1 mouse cellular context compared by ENCODE assay signal in the genomic region with DNA sequence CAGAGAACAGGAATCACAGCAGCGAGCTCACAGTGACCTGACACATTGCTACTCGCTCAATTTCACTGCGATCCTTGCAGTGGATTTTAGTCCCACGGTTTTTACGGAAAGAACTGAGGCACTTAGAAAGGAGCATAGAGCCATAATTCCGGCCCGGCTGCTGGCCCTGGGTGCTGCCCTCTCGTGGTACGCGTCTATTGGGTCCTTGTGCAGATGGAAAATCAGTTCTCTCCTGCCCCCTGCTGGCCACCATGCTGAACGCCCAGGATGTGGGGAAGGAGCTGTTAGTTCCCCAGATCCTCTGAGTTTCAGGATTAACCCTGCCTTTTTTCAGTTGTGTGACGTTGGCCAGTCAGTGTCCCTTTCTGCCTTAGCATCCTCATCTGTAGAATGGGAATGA.
TF ChIP-seq lines count a peak whose summit lies in the region.

No protein-coding gene starts in this region.

TF ChIP-seq in CH12.LX, 34 proteins besides CTCF, POLR2A, EP300 and RAD21:
- TF ChIP-seq MXI1 (IDR thresholded peaks at IDR 0.05; ENCODE audit: low read depth, low read length) (0 out of 2 replicates have a peak, but pooled peaks have one; percentile 21), SIN3A (IDR thresholded peaks at IDR 0.05; ENCODE audit: low read length) (peak; percentile 86), MAX (IDR thresholded peaks at IDR 0.05; ENCODE audit: low read length) (no peak; the same call in 1 of the 2 replicates), MYC (IDR thresholded peaks at IDR 0.05; ENCODE audit: low read depth, low read length) (0 out of 2 replicates have a peak, but pooled peaks have one; percentile 57), GABPA (IDR thresholded peaks at IDR 0.05; ENCODE audit: insufficient replicate concordance, low read depth, low read length) (no peak), HCFC1 (IDR thresholded peaks at IDR 0.05; ENCODE audit: low read depth, low read length) (peak; percentile 58), BHLHE40 (IDR thresholded peaks at IDR 0.05; ENCODE audit: low read depth, low read length) (peak; percentile 47), RCOR1 (conservative IDR thresholded peaks at IDR 0.05; ENCODE audit: low read depth, low read length) (0 out of 2 replicates have a peak, but pooled peaks have one; percentile 35), TCF12 (IDR thresholded peaks at IDR 0.05; ENCODE audit: low read depth, low read length) (0 out of 2 replicates have a peak, but pooled peaks have one; percentile 45), SMC3 (IDR thresholded peaks at IDR 0.05; ENCODE audit: low read depth, low read length) (peak; percentile 100), NELFE (IDR thresholded peaks at IDR 0.05; ENCODE audit: low read depth, low read length) (peak; percentile 93; the same call in 1 of the 2 replicates), ZC3H11A (IDR thresholded peaks at IDR 0.05; ENCODE audit: low read depth, low read length) (peak; percentile 98), ZKSCAN1 (IDR thresholded peaks at IDR 0.05; ENCODE audit: borderline replicate concordance, low read depth, low read length) (no peak), ZMIZ1 (IDR thresholded peaks at IDR 0.05; ENCODE audit: low read depth, low read length) (no peak), IRF4 (IDR thresholded peaks at IDR 0.05; ENCODE audit: low read depth, low read length) (peak; percentile 75), MAZ (IDR thresholded peaks at IDR 0.05; ENCODE audit: low read depth, low read length) (peak; percentile 62), MEF2A (IDR thresholded peaks at IDR 0.05; ENCODE audit: borderline replicate concordance, low read depth, low read length) (peak; percentile 66; the same call in 1 of the 2 replicates), NRF1 (IDR thresholded peaks at IDR 0.05; ENCODE audit: low read depth, low read length) (peak; percentile 56)
